Mouse (Mus musculus) liver, embryonic 12.5 days (tissue): Measurements from ENCODE around the gene Spock1. TPM values are rescaled to one million over a fixed set of nuclear protein-coding genes. Genes with fewer than 3 reads are reported as not detected.

ENCODE experiments used
- ATAC-seq: fragments of 200-750 bp; cut with Nextera tagmentation; 2 replicates; pipeline ENCODE4 v1.8.0; 2017; ENCODE audit warnings: moderate number of reproducible peaks, mild to moderate bottlenecking, moderate library complexity
- H3K27ac ChIP-seq: fragments of 300-500 bp; sonication (generic); 2 replicates; pipeline ENCODE4 v1.5.1; 2016; ENCODE audit warnings: mild to moderate bottlenecking
- H3K27me3 ChIP-seq: fragments of 300-500 bp; sonication (generic); replicated peaks from 2 replicates; pipeline ENCODE4 v1.6.1; 2016; ENCODE audit warnings: mild to moderate bottlenecking, moderate library complexity
- H3K36me3 ChIP-seq: fragments of 300-500 bp; sonication (generic); 2 replicates; pipeline ENCODE4 v1.6.1; 2016; ENCODE audit warnings: mild to moderate bottlenecking, moderate library complexity
- H3K4me1 ChIP-seq: fragments of 300-500 bp; sonication (generic); 2 replicates; pipeline ENCODE4 v1.6.1; 2016
- H3K4me2 ChIP-seq: fragments of 300-500 bp; sonication (generic); 2 replicates; pipeline ENCODE4 v1.6.1; 2016; ENCODE audit warnings: mild to moderate bottlenecking, moderate library complexity
- H3K4me3 ChIP-seq: fragments of 300-500 bp; sonication (generic); 2 replicates; pipeline ENCODE4 v1.5.1; 2016; ENCODE audit warnings: mild to moderate bottlenecking, moderate library complexity
- H3K9ac ChIP-seq: fragments of 300-500 bp; sonication (generic); 2 replicates; pipeline ENCODE4 v1.6.1; 2016; ENCODE audit warnings: mild to moderate bottlenecking, moderate library complexity
- H3K9me3 ChIP-seq: fragments of 300-500 bp; sonication (generic); replicated peaks from 2 replicates; pipeline ENCODE4 v1.6.1; 2016; ENCODE audit warnings: mild to moderate bottlenecking, moderate library complexity
- WGBS: fragments of 180-500 bp; shearing (Covaris S2); methylation state at CpG from one replicate; pipeline ENCODE4 v1.1.7; 2016; ENCODE audit not compliant: insufficient replicate concordance; 5-methylcytosine and 5-hydroxymethylcytosine counted together
- polyA plus RNA-seq: library from polyadenylated mRNA; unstranded; fragments of >200 nt; fragmentation: Nextera tagmentation; extraction: Ambion mirVana; gene quantifications from 2 replicates; pipeline ENCODE4 v1.2.1, GENCODE M21; 2016

The Spock1 gene
- polyA plus RNA-seq, 1 experiment from 2014 or later = 0.27 TPM

GRCm38 (mm10) chr13:57640968-57641367, 267.2 kb downstream of the Spock1 start:
- 50% methylated on average over 2 of the region's 2 CpGs for WGBS
- Histone ChIP-seq H3K4me3 (no peak overlapping the region), H3K9me3 (no peaks in the 10 kb centered on the region; the same call in 1 of the 2 replicates), H3K4me2 (no peak overlapping the region), H3K4me1 (0 out of 2 replicates have a peak, but pooled peaks cover 6% of the 10 kb centered on the region), H3K9ac (no peak overlapping the region), H3K27me3 (peaks cover 7% of the 10 kb centered on the region; the same call in 1 of the 2 replicates), H3K36me3 (no peaks in the 10 kb centered on the region), H3K27ac (no peak overlapping the region)
- ATAC-seq = peak; percentile 61; the same call in 1 of the 2 replicates

- no peaks in the 10 kb centered on the region for H3K9me3 ChIP-seq
- H3K4me1 ChIP-seq = peaks cover 10% of the 10 kb centered on the region; the same call in 1 of the 2 replicates
- 70% methylated on average over 5 of the region's 5 CpGs for WGBS
- H3K4me3 ChIP-seq = no peak overlapping the region
- no peak overlapping the region for H3K9ac ChIP-seq
- no peak for ATAC-seq
- peaks cover 7% of the 10 kb centered on the region; the same call in 1 of the 2 replicates for H3K27me3 ChIP-seq
- H3K27ac ChIP-seq = no peak overlapping the region
- no peaks in the 10 kb centered on the region for H3K36me3 ChIP-seq
- H3K4me2 ChIP-seq = no peak overlapping the region
Observed at GRCm38 (mm10) chr13:57638820-57639219, 269.3 kb downstream of the Spock1 start.

- 83% methylated on average over 15 of the region's 15 CpGs for WGBS
- H3K9me3 ChIP-seq = no peaks in the 10 kb centered on the region
- H3K4me1 ChIP-seq = peaks cover 10% of the 10 kb centered on the region; the same call in 1 of the 2 replicates
- no peak overlapping the region for H3K4me2 ChIP-seq
- no peak overlapping the region for H3K4me3 ChIP-seq
- H3K36me3 ChIP-seq = no peaks in the 10 kb centered on the region
- H3K27ac ChIP-seq = no peak overlapping the region
- H3K9ac ChIP-seq = no peak overlapping the region
- no peak for ATAC-seq
- H3K27me3 ChIP-seq = peaks cover 4% of the 10 kb centered on the region; the same call in 1 of the 2 replicates
Observed at GRCm38 (mm10) chr13:57637606-57638132, 270.5 kb downstream of the Spock1 start.

GRCm38 (mm10) chr13:57637080-57637572, 271.0 kb downstream of the Spock1 start:
- Histone ChIP-seq H3K9me3 (no peaks in the 10 kb centered on the region), H3K27me3 (peaks cover 4% of the 10 kb centered on the region; the same call in 1 of the 2 replicates), H3K27ac (no peak overlapping the region), H3K36me3 (no peaks in the 10 kb centered on the region), H3K4me2 (no peak overlapping the region), H3K9ac (no peak overlapping the region), H3K4me1 (peaks cover 10% of the 10 kb centered on the region; the same call in 1 of the 2 replicates), H3K4me3 (no peak overlapping the region)
- WGBS = 77% methylated on average over 10 of the region's 10 CpGs
- no peak for ATAC-seq

- H3K27me3 ChIP-seq = peaks cover 4% of the 10 kb centered on the region; the same call in 1 of the 2 replicates
- no peak overlapping the region for H3K4me2 ChIP-seq
- whole genome bisulfite sequencing = 68% methylated on average over 10 of the region's 10 CpGs
- H3K4me1 ChIP-seq = peaks cover 10% of the 10 kb centered on the region; the same call in 1 of the 2 replicates
- H3K9ac ChIP-seq = no peak overlapping the region
- no peaks in the 10 kb centered on the region for H3K9me3 ChIP-seq
- no peak overlapping the region for H3K27ac ChIP-seq
- ATAC-seq = no peak
- H3K36me3 ChIP-seq = no peaks in the 10 kb centered on the region
- H3K4me3 ChIP-seq = no peak overlapping the region
Observed at GRCm38 (mm10) chr13:57636196-57637015, 271.7 kb downstream of the Spock1 start.

GRCm38 (mm10) chr13:57630532-57630931, 277.6 kb downstream of the Spock1 start:
- ATAC-seq = no peak
- WGBS = 75% methylated on average over 4 of the region's 4 CpGs
- H3K27me3 ChIP-seq = no peaks in the 10 kb centered on the region

GRCm38 (mm10) chr13:57628218-57628617, 279.9 kb downstream of the Spock1 start:
- Histone ChIP-seq H3K27me3 (no peaks in the 10 kb centered on the region; the same call in 1 of the 2 replicates), H3K4me3 (no peak overlapping the region), H3K4me2 (no peak overlapping the region), H3K27ac (peak overlapping the region; percentile 71), H3K4me1 (peaks cover 19% of the 10 kb centered on the region), H3K9me3 (no peaks in the 10 kb centered on the region), H3K36me3 (no peaks in the 10 kb centered on the region), H3K9ac (no peak overlapping the region)
- WGBS = 26% methylated on average over 8 of the region's 8 CpGs
- ATAC-seq = peak; percentile 88

More at GRCm38 (mm10) chr13:57630532-57630931, 277.6 kb downstream of the Spock1 start:
- no peaks in the 10 kb centered on the region for H3K9me3 ChIP-seq
- no peak overlapping the region for H3K4me2 ChIP-seq
- H3K27ac ChIP-seq = no peak overlapping the region
- H3K9ac ChIP-seq = no peak overlapping the region
- H3K36me3 ChIP-seq = no peaks in the 10 kb centered on the region
- peaks cover 20% of the 10 kb centered on the region for H3K4me1 ChIP-seq
- no peak overlapping the region for H3K4me3 ChIP-seq

GRCm38 (mm10) chr13:57626434-57626833, 281.7 kb downstream of the Spock1 start:
- H3K9me3 ChIP-seq = no peaks in the 10 kb centered on the region
- H3K4me1 ChIP-seq = peaks cover 19% of the 10 kb centered on the region
- ATAC-seq = no peak
- no peaks in the 10 kb centered on the region; the same call in 1 of the 2 replicates for H3K27me3 ChIP-seq
- WGBS = 79% methylated on average over 9 of the region's 9 CpGs
- no peak overlapping the region for H3K27ac ChIP-seq
- no peak overlapping the region for H3K9ac ChIP-seq
- H3K4me2 ChIP-seq = no peak overlapping the region
- H3K4me3 ChIP-seq = no peak overlapping the region
- H3K36me3 ChIP-seq = no peaks in the 10 kb centered on the region

GRCm38 (mm10) chr13:57623909-57624481, 284.1 kb downstream of the Spock1 start:
- peaks cover under 1% of the 10 kb centered on the region; the same call in 1 of the 2 replicates for H3K27me3 ChIP-seq
- no peak overlapping the region for H3K9ac ChIP-seq
- H3K36me3 ChIP-seq = no peaks in the 10 kb centered on the region
- WGBS = 47% methylated on average over 7 of the region's 7 CpGs
- peaks cover 17% of the 10 kb centered on the region for H3K4me1 ChIP-seq
- ATAC-seq = no peak
- H3K4me3 ChIP-seq = no peak overlapping the region
- no peak overlapping the region for H3K27ac ChIP-seq
- no peak overlapping the region for H3K4me2 ChIP-seq
- H3K9me3 ChIP-seq = no peaks in the 10 kb centered on the region

GRCm38 (mm10) chr13:57619079-57619768, 288.9 kb downstream of the Spock1 start:
- no peak overlapping the region for H3K9ac ChIP-seq
- WGBS = 65% methylated on average over 17 of the region's 17 CpGs
- no peak overlapping the region for H3K4me3 ChIP-seq
- no peaks in the 10 kb centered on the region for H3K9me3 ChIP-seq
- no peak for ATAC-seq
- no peak overlapping the region for H3K4me2 ChIP-seq
- H3K27me3 ChIP-seq = peaks cover 7% of the 10 kb centered on the region; the same call in 1 of the 2 replicates
- H3K4me1 ChIP-seq = no peaks in the 10 kb centered on the region
- no peak overlapping the region for H3K27ac ChIP-seq
- no peaks in the 10 kb centered on the region for H3K36me3 ChIP-seq

GRCm38 (mm10) chr13:57611326-57612171, 296.6 kb downstream of the Spock1 start:
- ATAC-seq = no peak
- Histone ChIP-seq H3K36me3 (no peaks in the 10 kb centered on the region), H3K4me1 (no peaks in the 10 kb centered on the region), H3K4me2 (no peak overlapping the region), H3K9me3 (0 out of 2 replicates have a peak, but pooled peaks cover 7% of the 10 kb centered on the region), H3K27me3 (no peaks in the 10 kb centered on the region), H3K4me3 (no peak overlapping the region), H3K27ac (no peak overlapping the region), H3K9ac (no peak overlapping the region)
- 78% methylated on average over 11 of the region's 11 CpGs for WGBS
